Mouse (Mus musculus): ENCODE results near the gene Trim72.

The Trim72 gene

DNA sequence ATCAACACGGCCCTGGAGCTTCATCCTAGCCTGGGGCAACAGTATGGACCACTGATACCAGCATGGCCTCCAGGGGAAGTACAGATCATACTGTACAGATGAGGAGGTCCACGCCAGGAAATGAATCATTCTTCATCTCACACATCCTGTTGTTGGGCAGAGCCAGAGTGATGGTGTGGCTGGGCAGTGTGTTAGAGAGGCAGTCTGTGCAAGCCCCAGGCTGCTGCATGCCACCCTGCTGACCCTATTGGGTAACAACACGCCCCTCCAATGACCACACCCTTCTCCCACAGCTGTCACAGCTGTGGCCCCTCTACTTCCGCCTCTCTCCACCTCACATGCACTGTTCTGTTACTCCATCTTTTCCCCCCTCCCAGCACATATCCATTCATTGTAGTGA lies 47.0 kb downstream of the Trim72 start:
- no peak for DNase-seq (ENCODE audit: low spot score in 2 of 2)

DNA sequence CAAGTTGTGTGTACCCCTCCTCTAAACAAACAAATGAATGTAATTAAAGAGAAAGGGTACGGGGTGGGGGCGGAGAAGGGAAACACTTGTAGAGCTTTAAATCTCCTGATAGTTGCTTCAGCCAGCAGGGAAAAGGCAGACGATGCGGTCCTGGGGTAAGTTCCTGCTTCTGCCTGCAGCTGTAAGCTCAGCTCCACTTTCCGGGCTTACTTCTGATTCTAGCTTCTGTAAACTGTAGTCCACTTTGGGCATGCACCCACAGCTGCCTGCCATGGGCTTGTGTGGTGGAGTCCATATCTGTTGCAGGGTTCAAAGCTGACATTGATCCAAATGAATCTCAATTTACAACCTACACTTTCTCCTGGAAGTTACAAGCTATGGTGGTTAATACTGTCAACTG lies 49.3 kb downstream of the Trim72 start:
- no peak for DNase-seq (ENCODE audit: low spot score in 2 of 2)

DNA sequence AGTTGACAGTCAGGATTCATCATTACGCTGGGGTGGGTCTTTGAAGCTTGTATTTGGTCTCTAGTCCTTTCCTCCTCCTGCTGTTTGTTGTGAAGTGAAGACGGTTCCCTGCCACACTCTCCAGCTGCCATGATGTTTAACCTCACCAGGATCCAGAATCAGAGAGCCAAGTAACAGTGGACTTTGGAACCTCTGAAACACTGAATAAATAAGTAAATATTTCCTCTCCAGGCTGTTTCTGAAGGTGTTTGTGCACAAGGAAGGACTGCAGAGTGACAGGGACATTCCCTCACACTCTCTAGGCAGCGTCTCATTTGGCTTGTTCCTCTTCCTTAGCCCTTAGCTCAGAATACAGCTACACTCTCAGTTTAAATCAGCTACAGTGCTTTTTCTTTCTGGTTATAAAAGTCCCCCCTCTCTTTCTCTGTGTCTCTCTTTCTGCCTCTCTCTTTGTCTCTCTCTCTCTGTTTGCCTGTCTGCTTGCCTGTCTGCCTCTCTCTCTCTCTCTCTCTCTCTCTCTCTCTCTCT lies 53.2 kb downstream of the Trim72 start:
- DNase-seq (ENCODE audit: low spot score in 2 of 2): no peak

DNA sequence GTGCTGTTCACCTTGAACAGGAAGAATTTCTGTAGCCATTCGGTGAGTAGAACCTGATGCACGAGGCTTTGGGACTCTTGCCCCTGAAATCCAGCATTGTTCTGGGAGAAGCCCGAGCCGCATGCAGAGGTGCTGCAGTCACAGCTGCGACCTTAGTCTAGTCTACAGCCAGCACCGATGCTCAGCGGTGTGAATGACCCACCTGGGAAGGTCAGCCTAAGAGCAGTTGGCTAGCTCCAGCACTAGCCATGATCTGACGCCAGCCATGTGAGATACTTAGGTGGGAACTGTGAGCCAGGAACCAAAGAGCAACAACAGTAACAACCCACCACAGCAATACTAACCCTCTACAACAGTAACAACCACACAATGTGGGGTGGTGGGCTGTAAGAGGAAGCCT lies 54.1 kb downstream of the Trim72 start:
- no peak for DNase-seq (ENCODE audit: low spot score in 2 of 2)

DNA sequence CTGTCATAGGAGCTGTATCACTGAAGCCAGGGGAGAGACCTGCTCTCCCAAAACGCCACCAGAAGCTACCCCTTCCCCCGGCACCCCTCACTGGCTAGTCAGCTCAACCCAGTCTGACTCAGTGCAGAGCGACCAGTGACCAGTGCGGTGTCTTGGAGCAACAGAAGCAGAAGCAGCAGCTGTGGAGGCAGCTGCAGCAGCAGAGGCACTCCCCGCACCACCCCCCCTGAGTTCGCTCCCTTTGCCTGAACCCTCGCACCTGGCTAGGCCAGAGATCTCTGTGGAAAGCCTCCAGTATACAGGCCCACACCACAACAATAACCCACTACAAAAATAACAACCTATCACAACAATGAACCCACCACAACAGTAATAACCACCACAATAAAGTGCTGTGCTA lies 54.8 kb downstream of the Trim72 start:
- DNase-seq (ENCODE audit: low spot score in 2 of 2): no peak

DNA sequence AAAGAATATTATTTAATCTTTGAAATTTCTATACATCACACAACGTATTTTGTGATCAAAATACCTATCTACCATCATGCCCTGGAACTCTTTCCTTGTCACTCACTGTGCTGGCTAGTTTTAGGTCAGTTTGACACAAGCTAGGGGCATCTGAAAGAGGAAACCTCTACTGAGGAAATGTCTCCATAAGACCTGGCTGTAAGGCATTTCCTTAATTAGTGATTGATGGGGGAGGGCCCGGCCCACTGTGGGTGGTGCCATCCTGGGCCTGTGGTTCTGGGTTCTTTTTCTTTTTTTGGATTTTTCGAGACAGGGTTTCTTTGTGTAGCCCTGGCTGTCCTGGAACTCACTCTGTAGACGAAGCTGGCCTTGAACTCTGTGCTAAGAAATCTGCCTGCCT lies 55.3 kb downstream of the Trim72 start:
- no peak for DNase-seq (ENCODE audit: low spot score in 2 of 2)
